Mouse (Mus musculus): Measurements from ENCODE around the gene Scn10a.

- no peak for TF ChIP-seq CTCF (IDR thresholded peaks at IDR 0.05; ENCODE audit: low read depth, low read length)
- no peak for TF ChIP-seq POLR2A (IDR thresholded peaks at IDR 0.05; ENCODE audit: extremely low read depth, insufficient read depth, low read length)
These were observed 24.2 kb upstream of the Scn10a start for GRCm38 (mm10) chr9:119743312-119743711.

All from liver, adult 2 months (tissue).